Mouse (Mus musculus) granulocyte monocyte progenitor cell, adult 5-6 weeks (primary cell): ENCODE measurements around the gene Bicdl2. TPM values are rescaled to one million over a fixed set of nuclear protein-coding genes. Genes with fewer than 3 reads are reported as not detected.

Experiments used
- ATAC-seq: replicated peaks from 2 replicates; pipeline ENCODE4 v1.8.0; 2016; ENCODE audit warnings: mild to moderate bottlenecking, moderate TSS enrichment, inconsistent platforms; ENCODE audit not compliant: poor library complexity, severe bottlenecking
- total RNA-seq, 2 experiments: library from RNA; stranded (forward) in 1 of 2; stranded (reverse) in 1 of 2; fragments of 200-712, 200-1000 nt in 1 of 2; fragments of >200 nt in 1 of 2; fragmentation: Nextera tagmentation in 1 of 2; gene quantifications; 2 replicates each; pipeline ENCODE4 v1.2.3; 2014 to 2017

The Bicdl2 gene
- total RNA-seq, 2 experiments from 2014 or later: not detected

DNA sequence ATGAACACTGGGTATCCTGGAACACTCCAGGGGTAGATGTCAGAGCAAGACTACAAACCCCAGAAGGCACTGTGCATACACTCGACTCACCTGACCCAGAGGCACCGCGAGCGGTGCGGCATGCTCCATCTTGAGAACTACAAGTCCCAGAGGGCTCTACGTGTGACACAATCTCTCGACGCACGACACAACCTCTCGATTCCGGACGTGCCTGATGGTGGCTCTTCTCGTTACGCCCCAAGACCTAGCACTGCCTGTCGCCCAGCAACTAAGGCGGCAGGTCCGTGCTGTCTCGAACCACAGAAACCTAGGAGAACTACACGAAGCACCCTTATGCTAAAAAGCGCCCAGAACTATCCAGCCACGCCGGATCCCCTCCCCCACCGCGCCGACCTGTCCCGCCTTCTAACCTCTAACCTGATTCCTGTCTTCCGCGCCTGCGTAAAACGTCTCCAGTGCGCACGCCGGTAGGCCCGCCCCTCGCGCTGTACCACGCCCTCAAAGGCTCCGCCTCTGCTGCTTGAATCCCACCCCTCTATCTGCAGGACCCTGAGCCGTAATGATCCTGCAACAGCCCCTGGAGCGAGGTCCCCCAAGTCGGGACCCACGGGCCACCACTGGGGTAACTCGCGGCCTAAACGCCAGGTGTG lies 13.2 kb downstream of the Bicdl2 start, which contains the start of the genes Hcfc1r1 and Thoc6:
Gene Hcfc1r1, plus strand, starts transcription at position 173 of the 650 bp plus-strand sequence.
Gene Thoc6, minus strand, starts transcription at position 459 of the 650 bp plus-strand sequence.
- peak; percentile 65 for ATAC-seq

DNA sequence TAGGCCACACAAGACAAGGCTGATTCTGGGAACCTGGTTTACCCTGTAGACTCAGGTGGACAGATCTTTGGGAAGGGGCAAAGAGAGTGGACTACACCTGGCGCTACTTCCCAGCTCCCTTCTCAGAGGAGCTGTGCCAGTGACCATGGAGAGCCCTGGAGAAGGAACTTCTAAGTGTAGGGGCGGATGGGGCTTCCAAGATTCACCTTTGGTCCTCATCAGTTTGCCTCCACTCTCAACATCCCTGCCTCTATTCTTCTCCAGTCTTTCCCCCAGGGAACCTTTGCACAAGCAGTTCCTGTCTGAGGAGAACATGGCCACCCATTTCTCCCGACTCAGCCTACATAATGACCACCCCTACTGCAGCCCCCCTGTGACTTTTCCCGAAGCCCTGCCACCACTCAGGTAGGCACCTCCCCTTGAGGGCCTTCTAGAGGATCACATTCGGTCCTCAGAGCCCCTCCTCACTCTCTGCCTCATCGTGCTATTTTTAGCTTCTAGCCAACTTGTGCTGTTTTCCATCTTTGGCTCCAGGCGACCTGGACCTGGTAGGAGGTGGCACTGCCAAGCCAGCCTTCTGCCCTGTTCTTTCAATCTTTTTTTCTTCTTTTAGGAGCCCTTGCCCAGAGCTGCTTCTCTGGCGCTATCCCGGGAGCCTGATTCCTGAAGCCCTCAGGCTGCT lies 14.1 kb downstream of the Bicdl2 start:
- ATAC-seq: no peak

DNA sequence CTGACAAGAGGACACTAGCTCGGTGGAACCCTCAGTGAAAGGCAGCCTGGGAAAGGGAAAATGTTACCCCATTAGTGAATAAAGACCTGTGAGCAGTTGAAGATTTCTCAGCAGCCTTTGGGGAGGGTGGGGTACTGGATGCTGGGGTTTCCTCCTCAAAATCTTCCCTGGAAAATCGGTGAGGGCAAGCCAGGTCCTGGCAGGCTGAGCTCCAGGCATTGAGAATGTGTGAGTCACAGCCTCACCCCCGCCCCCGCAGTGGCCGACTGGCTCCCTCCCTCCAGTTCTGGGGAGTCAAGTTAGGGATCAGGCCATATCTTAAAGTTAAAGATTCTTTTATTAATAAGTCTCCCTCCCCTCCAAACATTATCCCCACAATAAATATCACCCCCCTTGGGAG lies 14.8 kb downstream of the Bicdl2 start:
- no peak for ATAC-seq

DNA sequence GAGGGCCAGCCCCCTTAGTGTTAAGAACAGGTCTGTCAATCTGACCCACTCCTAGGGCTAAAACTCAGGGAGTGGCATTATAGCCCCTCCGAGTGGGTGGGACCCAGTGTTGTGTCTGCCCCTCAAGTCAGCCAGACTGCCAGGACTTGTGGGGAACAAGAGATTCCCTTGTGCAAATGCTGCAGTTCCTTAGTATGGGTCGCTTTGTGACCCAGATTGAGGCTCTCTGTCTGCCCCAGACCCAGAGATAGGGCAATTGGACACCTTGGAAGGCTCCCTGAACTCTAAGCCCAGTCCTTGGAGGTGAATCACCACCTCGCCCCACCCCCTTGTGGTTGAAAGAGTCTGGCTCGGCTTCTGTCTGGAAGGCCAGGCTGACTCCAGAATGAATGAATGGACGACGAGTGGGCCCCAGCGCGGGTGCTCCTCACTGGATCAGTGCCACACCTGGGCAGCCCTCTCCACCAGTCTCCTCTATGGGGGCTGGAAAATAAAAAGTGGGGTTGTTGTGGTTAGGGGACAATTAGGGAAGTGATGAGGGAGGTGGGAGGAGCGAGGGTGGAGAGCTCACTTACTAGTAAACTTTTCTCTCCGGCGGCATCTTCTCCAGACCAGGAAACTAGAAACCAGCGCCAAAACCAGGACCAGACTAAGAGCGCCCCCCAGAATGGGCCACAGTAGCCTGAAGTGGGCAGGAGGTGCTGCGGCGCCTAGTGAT lies 15.4 kb downstream of the Bicdl2 start:
- peak; percentile 41 for ATAC-seq

DNA sequence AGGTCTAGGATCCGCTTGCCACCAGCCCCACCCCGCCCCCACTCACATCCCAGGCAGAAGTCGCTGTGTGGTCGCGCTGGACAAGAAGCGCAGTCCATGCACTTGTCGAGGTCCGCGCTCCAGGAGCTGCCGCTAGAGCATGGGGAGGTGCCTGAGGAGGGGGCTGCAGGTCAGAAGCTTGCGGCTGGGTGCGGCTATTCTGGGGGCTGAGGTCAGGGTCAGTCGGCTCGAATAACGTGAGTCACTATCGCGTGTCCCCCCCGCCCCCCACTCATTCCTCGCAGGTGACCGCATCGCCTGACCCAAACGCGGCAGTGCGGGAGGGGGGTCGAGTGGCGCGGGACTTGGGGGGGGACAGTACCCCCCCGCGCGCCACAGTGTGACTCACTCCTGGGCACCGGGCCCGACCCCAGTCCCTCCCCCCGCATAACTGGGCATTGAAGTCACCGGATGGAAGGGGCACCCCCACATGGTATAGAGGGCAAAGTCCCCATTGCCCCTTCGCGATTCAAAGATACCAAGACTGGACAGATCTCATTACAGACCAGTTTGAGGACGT lies 16.2 kb downstream of the Bicdl2 start:
- no peak; the same call in 1 of the 2 replicates for ATAC-seq

DNA sequence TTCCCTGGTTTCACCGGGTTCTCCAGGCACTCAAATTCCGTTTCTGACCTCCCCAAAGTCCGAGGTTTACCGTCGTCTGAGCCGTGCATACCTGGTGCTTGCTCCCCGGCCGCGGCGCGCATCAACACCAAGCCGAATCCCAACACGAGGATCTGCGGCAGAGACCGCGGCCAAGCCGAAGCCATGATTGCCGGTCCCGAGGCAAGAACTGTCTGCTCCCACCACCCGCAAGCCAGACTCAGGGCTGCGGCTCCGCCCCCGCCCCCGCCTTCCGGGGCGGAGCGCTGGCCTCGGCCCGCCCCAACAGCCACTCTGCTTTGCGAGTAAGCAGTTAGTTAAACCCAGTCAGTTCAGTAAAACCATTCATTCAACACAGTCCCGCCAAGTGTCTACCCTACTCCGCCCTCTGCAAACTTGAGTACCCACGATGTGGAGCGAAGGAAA lies 17.0 kb downstream of the Bicdl2 start, which contains the start of gene Tnfrsf12a:
Gene Tnfrsf12a, minus strand, starts transcription at position 233 of the 444 bp plus-strand sequence.
- peak; percentile 58 for ATAC-seq

DNA sequence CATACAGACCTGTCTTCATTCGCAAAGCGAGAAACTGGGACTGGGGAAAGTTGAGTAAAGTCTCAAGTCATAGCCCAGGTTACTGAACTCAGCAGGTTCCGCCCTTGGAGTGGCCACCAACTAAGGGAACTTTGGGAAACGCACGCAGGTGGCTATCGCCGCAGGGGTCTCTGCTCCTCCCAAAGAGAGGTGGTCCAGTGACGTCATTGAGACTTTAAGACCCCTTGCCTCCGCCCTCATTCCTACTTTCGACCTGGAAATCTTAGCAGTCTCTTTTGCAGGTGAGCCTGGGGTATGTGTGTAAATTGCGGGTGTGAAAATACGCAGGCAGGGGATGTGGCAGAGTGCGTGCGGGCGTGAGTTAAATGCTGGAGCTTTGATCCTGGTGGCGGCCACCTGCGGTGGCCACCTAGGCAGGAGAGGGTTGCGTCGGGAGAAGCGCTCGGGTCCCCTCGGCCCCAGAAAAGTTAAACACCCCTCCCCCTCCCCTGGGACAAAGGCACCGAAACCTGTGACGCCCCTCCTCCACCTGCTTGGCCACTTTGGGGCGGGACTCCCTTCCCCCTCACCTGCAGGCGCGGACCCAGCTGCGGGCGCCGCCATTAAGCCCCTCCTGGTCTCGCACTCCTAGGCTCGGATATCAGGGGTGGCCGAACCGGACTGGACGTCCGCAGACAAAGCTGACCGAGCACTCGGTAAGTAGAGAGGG lies 19.0 kb downstream of the Bicdl2 start, which contains the start of gene Cldn6:
Gene Cldn6, plus strand, starts transcription at position 123 of the 709 bp plus-strand sequence.
- no peak for ATAC-seq

DNA sequence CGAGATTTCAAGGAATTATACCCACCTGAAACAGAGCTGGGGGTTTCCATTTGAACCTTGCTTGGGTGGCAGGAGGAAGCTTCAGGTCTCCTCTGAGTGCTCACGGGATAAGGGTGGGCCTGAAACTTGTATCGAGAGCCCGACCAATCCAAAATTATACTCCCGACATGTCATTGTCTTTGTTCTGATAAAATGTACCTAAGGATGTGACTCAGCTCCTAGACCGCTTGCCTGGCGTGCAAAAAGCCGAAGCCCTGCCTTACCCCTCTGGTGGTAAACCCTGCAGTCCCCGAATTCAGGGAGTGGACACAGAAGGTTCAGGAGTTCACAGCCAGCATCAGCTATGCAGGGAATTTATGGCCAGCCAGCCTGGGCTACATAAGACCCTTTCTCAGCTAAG lies 20.0 kb downstream of the Bicdl2 start:
- no peak for ATAC-seq

DNA sequence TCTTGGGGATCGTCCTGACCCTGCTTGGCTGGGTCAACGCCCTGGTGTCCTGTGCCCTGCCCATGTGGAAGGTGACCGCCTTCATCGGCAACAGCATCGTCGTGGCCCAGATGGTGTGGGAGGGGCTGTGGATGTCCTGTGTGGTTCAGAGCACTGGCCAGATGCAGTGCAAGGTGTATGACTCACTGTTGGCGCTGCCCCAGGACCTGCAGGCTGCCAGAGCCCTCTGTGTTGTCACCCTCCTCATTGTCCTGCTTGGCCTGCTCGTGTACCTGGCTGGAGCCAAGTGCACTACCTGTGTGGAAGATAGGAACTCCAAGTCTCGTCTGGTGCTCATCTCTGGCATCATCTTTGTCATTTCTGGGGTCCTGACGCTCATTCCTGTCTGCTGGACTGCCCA lies 20.8 kb downstream of the Bicdl2 start:
- ATAC-seq: no peak

DNA sequence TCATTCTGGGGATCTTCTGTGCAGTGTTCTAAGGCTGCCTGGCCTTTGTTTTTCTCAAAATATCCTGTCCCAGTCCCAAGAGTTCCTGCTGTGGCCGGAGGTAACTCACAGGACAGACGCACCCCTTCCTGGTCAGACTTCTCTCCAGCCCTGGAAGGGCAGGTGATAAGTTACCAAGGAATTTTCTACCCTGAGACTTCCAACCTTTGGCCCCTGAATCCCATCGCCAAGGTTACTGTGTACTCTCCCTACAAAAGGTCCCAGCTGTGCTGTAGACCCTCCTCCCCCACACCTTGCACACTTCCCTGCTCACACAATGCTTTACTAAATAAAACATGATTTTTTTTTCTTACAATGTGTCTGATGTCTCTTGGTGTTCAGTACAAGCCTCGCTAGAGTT lies 21.8 kb downstream of the Bicdl2 start:
- no peak for ATAC-seq

DNA sequence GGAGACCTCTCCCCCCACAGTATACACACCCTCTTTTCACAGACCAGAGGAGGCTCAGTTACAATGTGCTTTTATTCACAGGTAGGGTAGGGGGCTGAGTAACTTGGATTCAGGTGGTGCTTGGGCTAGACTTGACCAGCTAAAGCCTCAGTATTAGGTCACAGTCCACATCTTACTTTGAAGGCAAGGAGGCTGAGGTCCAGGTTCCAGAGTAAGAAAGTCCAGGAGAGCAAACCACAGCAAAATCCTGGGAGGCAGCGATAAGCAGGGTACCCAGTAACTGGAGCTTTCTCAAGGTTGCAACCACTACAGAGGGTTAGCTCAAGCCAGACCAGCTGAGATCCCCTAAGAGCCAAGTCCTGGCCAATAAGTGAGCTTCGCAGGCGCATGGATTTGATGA lies 22.2 kb downstream of the Bicdl2 start:
- ATAC-seq: no peak

DNA sequence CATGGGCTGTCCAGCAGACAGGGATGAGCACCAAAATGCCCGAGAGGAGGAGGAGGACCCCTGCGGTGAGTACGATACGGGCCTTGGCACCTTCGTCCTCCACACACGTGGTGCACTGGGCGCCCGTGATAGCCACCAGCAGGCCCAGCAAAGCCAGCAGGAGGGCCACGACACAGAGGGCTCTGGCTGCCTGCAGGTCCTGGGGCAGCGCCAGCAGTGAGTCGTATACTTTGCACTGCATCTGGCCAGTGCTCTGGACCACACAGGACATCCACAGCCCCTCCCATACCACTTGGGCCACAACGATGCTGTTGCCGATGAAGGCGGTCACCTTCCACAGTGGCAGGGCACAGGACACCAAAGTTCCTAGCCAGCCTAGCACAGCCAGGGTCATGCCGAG lies 22.9 kb downstream of the Bicdl2 start:
- ATAC-seq: 0 out of 2 replicates have a peak, but pooled peaks have one; percentile 11

DNA sequence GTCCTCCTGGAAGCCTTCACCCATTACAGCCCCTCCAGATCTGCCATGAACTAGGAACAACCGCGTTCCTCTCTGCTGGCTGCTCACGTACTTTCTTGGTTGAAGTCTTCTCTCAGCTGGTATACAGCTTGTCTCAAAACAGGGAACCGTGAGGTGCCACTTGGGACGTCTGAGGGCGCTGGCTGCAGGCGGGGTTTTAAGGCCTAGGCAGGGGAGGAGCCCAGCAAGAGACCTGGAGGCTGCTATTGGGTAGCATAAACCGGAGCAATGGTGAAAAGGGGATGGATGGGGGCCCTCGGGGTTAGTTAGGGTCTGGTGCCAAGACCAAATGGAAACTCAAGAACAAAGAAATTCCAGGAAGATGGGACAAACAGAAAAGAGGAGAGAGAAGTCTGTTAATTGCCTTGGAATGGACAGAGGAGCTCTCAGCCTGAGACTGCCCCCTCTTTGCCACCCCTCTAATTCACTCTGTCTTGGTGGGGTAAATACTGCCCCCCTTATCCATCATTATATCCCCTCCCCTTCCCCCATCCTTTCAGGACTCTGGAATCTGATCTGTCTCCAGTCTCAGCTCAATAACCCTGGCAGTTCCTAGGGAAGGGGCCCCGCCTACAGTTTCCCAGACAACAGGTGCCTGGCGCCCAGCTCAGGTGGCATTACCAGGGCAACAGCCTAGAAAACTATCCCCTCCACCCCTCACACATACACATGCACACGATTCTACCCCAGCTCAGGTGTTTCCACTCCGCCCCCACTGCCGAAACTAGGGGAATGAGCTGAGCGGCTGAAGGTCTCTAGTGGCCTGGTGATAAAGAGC lies 23.8 kb downstream of the Bicdl2 start, which contains the start of gene Cldn9:
Gene Cldn9, minus strand, starts transcription at position 171 of the 817 bp plus-strand sequence.
- ATAC-seq: peak; percentile 52

DNA sequence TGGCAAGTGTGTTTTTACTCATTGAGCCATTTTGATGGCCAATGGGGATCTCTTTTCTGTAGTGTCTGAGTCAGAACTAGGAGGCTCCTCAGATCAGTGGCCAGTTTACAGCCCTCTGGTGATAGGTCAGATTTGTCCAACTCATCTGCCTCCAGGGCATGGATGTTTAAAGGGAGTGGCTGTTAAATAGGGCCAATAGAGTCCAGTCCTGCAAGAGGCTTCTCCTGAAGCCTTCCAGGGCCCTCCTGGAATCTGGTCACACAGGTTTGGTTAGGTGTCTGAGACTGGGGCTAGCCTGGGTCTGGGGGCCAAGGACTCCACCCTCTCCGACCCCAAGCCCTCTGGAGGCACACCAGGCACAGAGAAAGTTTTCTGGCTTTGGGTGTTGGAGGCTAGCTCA lies 34.2 kb downstream of the Bicdl2 start:
- ATAC-seq: no peak

DNA sequence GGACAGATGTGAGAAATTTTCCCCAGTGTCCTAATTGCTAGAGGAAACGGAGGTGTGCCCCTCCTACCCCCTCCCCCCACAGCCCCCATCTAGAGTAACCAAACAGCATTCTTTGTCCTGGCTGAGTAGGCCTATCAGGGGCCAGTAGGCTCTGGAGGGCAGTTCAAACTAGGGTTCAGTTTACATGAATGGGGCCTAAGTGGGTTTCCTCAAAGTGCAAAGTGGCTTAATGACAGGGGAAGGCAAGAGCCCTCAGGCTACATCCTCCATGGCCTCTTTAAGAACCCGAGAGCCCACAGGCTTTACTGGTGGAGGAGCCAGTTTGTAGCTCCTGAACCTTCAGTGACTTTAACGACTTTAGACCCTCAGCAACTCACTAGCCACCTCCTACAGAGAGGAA lies 35.5 kb downstream of the Bicdl2 start:
- no peak for ATAC-seq

DNA sequence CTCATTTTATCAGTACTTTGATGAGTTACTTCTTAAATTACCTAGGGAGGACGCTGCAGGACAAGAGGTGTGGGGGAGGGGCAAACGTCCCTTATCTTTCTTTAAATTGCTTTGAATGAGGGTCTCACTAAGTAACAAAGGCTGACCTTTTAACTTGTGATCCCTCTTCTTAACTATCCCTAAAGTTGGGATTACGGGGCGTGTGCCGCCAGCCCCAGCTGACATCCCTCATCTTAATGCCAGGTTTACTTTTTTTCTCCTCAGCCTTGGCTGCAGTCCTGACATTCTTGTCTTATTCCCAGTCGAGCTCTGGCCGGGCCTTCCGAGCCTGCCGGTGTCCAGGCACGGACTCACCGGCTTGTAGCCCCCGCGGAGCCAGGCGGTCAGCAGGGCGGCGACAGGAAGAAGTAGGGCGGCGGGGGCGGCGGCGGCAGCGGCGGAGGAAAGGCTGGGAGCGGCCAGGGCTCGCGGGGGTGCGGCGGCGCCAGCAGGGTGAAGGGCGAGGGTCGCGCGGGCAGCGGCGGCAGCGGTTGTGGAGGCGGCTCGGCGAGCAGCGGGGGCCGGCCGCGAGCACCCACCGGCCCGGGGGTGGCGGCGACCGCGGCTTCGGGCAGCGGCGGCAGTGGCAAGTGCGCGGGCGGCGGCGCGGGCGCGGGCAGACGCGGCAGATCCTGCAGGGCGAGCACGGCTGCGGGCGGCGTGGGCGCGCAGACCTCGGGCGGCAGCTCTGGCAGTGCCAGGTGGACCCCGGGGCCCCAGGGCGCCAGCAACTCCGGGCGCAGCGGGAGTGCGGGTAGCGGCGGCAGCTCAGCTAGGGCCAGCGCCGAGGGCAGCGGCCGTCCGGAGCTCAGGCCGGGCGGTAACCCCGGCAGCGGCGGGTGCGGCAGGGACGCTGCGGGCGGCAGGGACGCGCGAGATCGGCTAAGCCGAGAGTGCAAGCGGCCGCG lies 39.1 kb downstream of the Bicdl2 start:
- ATAC-seq: peak; percentile 20

DNA sequence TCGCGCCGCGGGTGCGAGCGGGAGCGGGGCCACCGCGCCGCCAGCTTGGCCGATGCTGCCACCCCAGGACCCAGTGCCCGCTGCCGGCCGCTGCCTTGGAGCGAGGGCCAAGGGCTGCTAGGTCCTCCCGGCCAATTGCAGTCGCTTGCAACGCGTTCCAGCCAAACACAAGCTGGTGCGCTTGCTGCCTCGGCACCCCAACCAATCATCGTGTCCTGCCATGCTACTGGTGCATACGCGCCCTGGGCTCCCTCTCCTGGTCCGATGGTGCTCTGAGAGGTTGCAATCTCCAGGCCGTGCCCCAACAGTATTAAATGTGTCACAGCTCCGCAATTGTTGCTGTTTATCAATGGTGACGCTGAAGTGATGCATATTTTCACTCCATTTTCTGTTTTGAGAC lies 39.8 kb downstream of the Bicdl2 start:
- peak; percentile 99 for ATAC-seq

DNA sequence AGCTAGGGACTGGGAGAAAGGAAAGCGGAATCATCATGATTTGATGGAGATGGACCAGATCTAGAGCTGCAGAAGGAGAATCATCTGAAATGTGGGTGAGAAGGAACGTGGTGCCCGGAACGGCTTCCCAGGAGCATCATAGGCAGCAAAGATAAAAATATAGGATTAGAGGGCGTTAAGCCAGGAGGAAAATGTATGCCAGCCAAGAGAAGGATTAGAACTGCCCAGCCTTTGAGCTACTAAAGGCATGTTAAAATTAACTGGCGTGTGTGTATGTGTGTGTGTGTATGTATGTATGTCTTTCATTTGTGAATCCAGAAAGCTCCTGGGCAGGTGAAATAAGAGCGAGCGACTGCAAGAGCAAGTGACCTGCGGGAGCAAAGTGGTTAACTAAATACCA lies 43.0 kb downstream of the Bicdl2 start:
- no peak for ATAC-seq
